In the genomic region with DNA sequence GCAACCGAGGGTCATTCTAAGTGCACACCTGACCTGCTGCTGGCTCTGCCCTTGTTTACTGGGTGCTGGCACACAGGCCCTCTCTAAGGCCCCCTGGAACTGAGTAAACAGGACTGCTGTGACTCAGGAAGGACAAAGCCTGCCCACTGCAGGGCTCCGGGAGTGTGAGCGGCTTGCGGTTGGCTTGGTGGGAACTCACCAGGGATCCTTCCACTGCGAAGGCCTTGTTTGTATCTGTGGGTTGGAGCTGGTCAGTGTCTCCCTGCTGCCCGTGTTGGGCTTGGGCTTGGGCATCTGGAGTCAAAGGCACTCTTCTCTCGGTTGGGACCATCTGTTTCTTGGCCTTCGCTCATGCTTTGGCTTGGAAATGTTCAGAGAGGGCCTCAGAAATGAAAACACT, we compare ENCODE assay signal across 7 mouse cellular contexts. TPM values are rescaled to one million over a fixed set of nuclear protein-coding genes. Genes with fewer than 3 reads are reported as not detected.
DNase-seq lines count a peak whose midpoint lies in the region; ATAC-seq lines count a peak whose summit lies in the region.

No protein-coding gene starts in this region.

- DNase-seq in kidney, postnatal 36 days: no peak
- peak; percentile 21 for DNase-seq in adrenal gland, postnatal 25 days
- DNase-seq in cerebellum, postnatal 10 days: peak; percentile 37 to 53
- DNase-seq in layer of hippocampus, adult 9-10 months (ENCODE audit: low spot score): no peak
- no peak for DNase-seq in spleen, adult 18-20 months

- no peak overlapping the region for H3K4me3 ChIP-seq in kidney, embryonic 15.5 days (replicated peaks)
- no peak overlapping the region for H3K4me3 ChIP-seq in limb, embryonic 12.5 days (replicated peaks)

- H3K36me3 ChIP-seq in kidney, embryonic 15.5 days: peaks cover 67% of the 10 kb centered on the region
- peaks cover 45% of the 10 kb centered on the region for H3K36me3 ChIP-seq in limb, embryonic 12.5 days

- H3K4me2 ChIP-seq in kidney, embryonic 15.5 days: no peak overlapping the region
- H3K4me2 ChIP-seq in limb, embryonic 12.5 days: no peak overlapping the region

- no peaks in the 10 kb centered on the region for H3K4me1 ChIP-seq in kidney, embryonic 15.5 days
- H3K4me1 ChIP-seq in limb, embryonic 12.5 days (replicated peaks): peaks cover 23% of the 10 kb centered on the region

- 72% methylated on average over 8 of the region's 8 CpGs for WGBS in kidney, embryonic 15.5 days
- WGBS in limb, embryonic 12.5 days: 61% methylated on average over 8 of the region's 8 CpGs

- H3K27me3 ChIP-seq in kidney, embryonic 15.5 days: no peaks in the 10 kb centered on the region
- no peaks in the 10 kb centered on the region for H3K27me3 ChIP-seq in limb, embryonic 12.5 days

- H3K9me3 ChIP-seq in kidney, embryonic 15.5 days (replicated peaks): no peaks in the 10 kb centered on the region
- no peaks in the 10 kb centered on the region for H3K9me3 ChIP-seq in limb, embryonic 12.5 days

- peak overlapping the region; percentile 48; the same call in 1 of the 2 replicates for H3K27ac ChIP-seq in kidney, embryonic 15.5 days
- peak overlapping the region; percentile 87 for H3K27ac ChIP-seq in limb, embryonic 12.5 days

- H3K9ac ChIP-seq in kidney, embryonic 15.5 days: no peak overlapping the region
- H3K9ac ChIP-seq in limb, embryonic 12.5 days (replicated peaks): no peak overlapping the region

- no peak for ATAC-seq in kidney, embryonic 15.5 days (replicated peaks; ENCODE audit: low FRiP score)
- no peak; the same call in 1 of the 2 replicates for ATAC-seq in limb, embryonic 12.5 days (ENCODE audit: insufficient number of reproducible peaks, insufficient read depth, low FRiP score, low TSS enrichment, low read depth)

RNA-seq across cellular contexts. Expression of gene Otulin, which starts 34.9 kb away (rescaled TPM):
- 29.0 and 32.2 TPM in 2 replicates for polyA plus RNA-seq in kidney, embryonic 15.5 days (2015; fragmentation: Nextera tagmentation; extraction: Ambion mirVana)
- 36.3 and 42.4 TPM in 2 replicates for total RNA-seq in adrenal gland, postnatal 25 days (2021)
- 35.1 and 36.8 TPM in 2 replicates for polyA plus RNA-seq in limb, embryonic 12.5 days (2016; fragmentation: Nextera tagmentation; extraction: Ambion mirVana)

Comparison
In these comparisons a context has a peak if more than half of its experiments do, and no peak if none do; other contexts are left out.
1. DNase-seq: peak in adrenal gland, postnatal 25 days (single experiment) and cerebellum, postnatal 10 days (2 of 2); none in kidney, postnatal 36 days (0 of 2), layer of hippocampus, adult 9-10 months (single experiment) and spleen, adult 18-20 months (0 of 2).